Mouse (Mus musculus) intestine, embryonic 15.5 days (tissue): ENCODE results near the gene Cox17. TPM values are rescaled to one million over a fixed set of nuclear protein-coding genes. Genes with fewer than 3 reads are reported as not detected.
A peak's percentile ranks its signal among the peaks of the same experiment; 100 is the strongest.

Experiments
- ATAC-seq: fragments of 200-750 bp; cut with Nextera tagmentation; 2 replicates; pipeline ENCODE4 v1.8.0; 2017; ENCODE audit warnings: moderate TSS enrichment, moderate library complexity
- H3K27ac ChIP-seq: fragments of 300-500 bp; sonication (generic); 2 replicates; pipeline ENCODE4 v1.5.1; 2015; ENCODE audit warnings: mild to moderate bottlenecking, inconsistent platforms
- H3K27me3 ChIP-seq: fragments of 300-500 bp; sonication (generic); replicated peaks from 2 replicates; pipeline ENCODE4 v1.6.1; 2015; ENCODE audit warnings: inconsistent platforms
- H3K36me3 ChIP-seq: fragments of 300-500 bp; sonication (generic); 2 replicates; pipeline ENCODE4 v1.6.1; 2015; ENCODE audit warnings: inconsistent platforms
- H3K4me1 ChIP-seq: fragments of 300-500 bp; sonication (generic); replicated peaks from 2 replicates; pipeline ENCODE4 v1.6.1; 2015; ENCODE audit warnings: inconsistent platforms
- H3K4me2 ChIP-seq: fragments of 300-500 bp; sonication (generic); replicated peaks from 2 replicates; pipeline ENCODE4 v1.6.1; 2015; ENCODE audit warnings: mild to moderate bottlenecking, inconsistent platforms
- H3K4me3 ChIP-seq: fragments of 300-500 bp; sonication (generic); replicated peaks from 2 replicates; pipeline ENCODE4 v1.5.1; 2015; ENCODE audit warnings: inconsistent platforms
- H3K9ac ChIP-seq: fragments of 300-500 bp; sonication (generic); 2 replicates; pipeline ENCODE4 v1.6.1; 2015; ENCODE audit warnings: inconsistent platforms
- H3K9me3 ChIP-seq: fragments of 300-500 bp; sonication (generic); 2 replicates; pipeline ENCODE4 v1.6.1; 2016; ENCODE audit warnings: inconsistent platforms
- WGBS: fragments of 180-500 bp; shearing (Covaris S2); methylation state at CpG from one replicate; pipeline ENCODE4 v1.1.7; 2015; 5-methylcytosine and 5-hydroxymethylcytosine counted together
- polyA plus RNA-seq: library from polyadenylated mRNA; unstranded; fragments of >200 nt; fragmentation: Nextera tagmentation; extraction: Ambion mirVana; gene quantifications from 2 replicates; pipeline ENCODE4 v1.2.1, GENCODE M21; 2015

Cox17 gene
- polyA plus RNA-seq, 1 experiment from 2014 or later, result 233 TPM

GRCm38 (mm10) chr16:38389284-38389893, 42.6 kb downstream of the Cox17 start:
- ATAC-seq, result no peak
- H3K4me2 ChIP-seq, result no peak overlapping the region
- H3K36me3 ChIP-seq, result no peaks in the 10 kb centered on the region
- no peak overlapping the region for H3K9ac ChIP-seq
- no peak overlapping the region for H3K27ac ChIP-seq
- 75% methylated on average over 8 of the region's 8 CpGs for WGBS
- H3K9me3 ChIP-seq, result no peaks in the 10 kb centered on the region
- H3K4me3 ChIP-seq, result no peak overlapping the region
- H3K4me1 ChIP-seq, result no peaks in the 10 kb centered on the region
- H3K27me3 ChIP-seq, result no peaks in the 10 kb centered on the region

GRCm38 (mm10) chr16:38390322-38390721, 43.5 kb downstream of the Cox17 start:
- no peak overlapping the region for H3K4me2 ChIP-seq
- no peak overlapping the region for H3K27ac ChIP-seq
- H3K4me1 ChIP-seq, result no peaks in the 10 kb centered on the region
- no peaks in the 10 kb centered on the region for H3K36me3 ChIP-seq
- no peak overlapping the region for H3K4me3 ChIP-seq
- no peaks in the 10 kb centered on the region for H3K9me3 ChIP-seq
- no peak overlapping the region for H3K9ac ChIP-seq
- 90% methylated on average over 7 of the region's 7 CpGs for WGBS
- ATAC-seq, result no peak
- H3K27me3 ChIP-seq, result no peaks in the 10 kb centered on the region

GRCm38 (mm10) chr16:38392126-38392894, 45.5 kb downstream of the Cox17 start:
- Histone ChIP-seq H3K9me3 (no peaks in the 10 kb centered on the region), H3K9ac (no peak overlapping the region), H3K27ac (no peak overlapping the region), H3K36me3 (no peaks in the 10 kb centered on the region), H3K4me3 (no peak overlapping the region), H3K27me3 (no peaks in the 10 kb centered on the region), H3K4me1 (0 out of 2 replicates have a peak, but pooled peaks cover 2% of the 10 kb centered on the region), H3K4me2 (no peak overlapping the region)
- 79% methylated on average over 23 of the region's 23 CpGs for WGBS
- ATAC-seq, result no peak

- WGBS, result 78% methylated on average over 8 of the region's 8 CpGs
- H3K9me3 ChIP-seq, result no peaks in the 10 kb centered on the region
Observed at GRCm38 (mm10) chr16:38394191-38394618, 47.4 kb downstream of the Cox17 start.

GRCm38 (mm10) chr16:38395060-38395730, 48.4 kb downstream of the Cox17 start:
- WGBS, result 53% methylated on average over 6 of the region's 6 CpGs
- Histone ChIP-seq H3K27ac (no peak overlapping the region), H3K4me3 (no peak overlapping the region), H3K36me3 (no peaks in the 10 kb centered on the region), H3K4me2 (no peak overlapping the region), H3K9me3 (no peaks in the 10 kb centered on the region), H3K27me3 (no peaks in the 10 kb centered on the region), H3K9ac (no peak overlapping the region), H3K4me1 (peaks cover 13% of the 10 kb centered on the region)
- no peak for ATAC-seq

More at GRCm38 (mm10) chr16:38394191-38394618, 47.4 kb downstream of the Cox17 start:
- no peak overlapping the region for H3K27ac ChIP-seq
- no peak overlapping the region for H3K4me3 ChIP-seq
- ATAC-seq, result no peak
- peaks cover 3% of the 10 kb centered on the region; the same call in 1 of the 2 replicates for H3K4me1 ChIP-seq
- H3K27me3 ChIP-seq, result no peaks in the 10 kb centered on the region
- no peak overlapping the region for H3K4me2 ChIP-seq
- no peaks in the 10 kb centered on the region for H3K36me3 ChIP-seq
- H3K9ac ChIP-seq, result no peak overlapping the region

- Histone ChIP-seq H3K4me3 (no peak overlapping the region), H3K27me3 (no peaks in the 10 kb centered on the region), H3K9ac (no peak overlapping the region), H3K4me1 (peaks cover 15% of the 10 kb centered on the region), H3K9me3 (no peaks in the 10 kb centered on the region), H3K36me3 (no peaks in the 10 kb centered on the region), H3K27ac (no peak overlapping the region), H3K4me2 (no peak overlapping the region; the same call in 1 of the 2 replicates)
- 38% methylated on average over 13 of the region's 13 CpGs for WGBS
- ATAC-seq, result peak; percentile 39; the same call in 1 of the 2 replicates
Observed at GRCm38 (mm10) chr16:38396155-38396554, 49.4 kb downstream of the Cox17 start.

- Histone ChIP-seq H3K4me3 (no peak overlapping the region), H3K9ac (no peak overlapping the region), H3K9me3 (no peaks in the 10 kb centered on the region), H3K4me1 (peaks cover 15% of the 10 kb centered on the region), H3K27ac (no peak overlapping the region), H3K36me3 (no peaks in the 10 kb centered on the region), H3K27me3 (no peaks in the 10 kb centered on the region), H3K4me2 (no peak overlapping the region)
- ATAC-seq, result peak; percentile 75
- 74% methylated on average over 6 of the region's 6 CpGs for WGBS
Observed at GRCm38 (mm10) chr16:38398266-38398665, 51.5 kb downstream of the Cox17 start.

GRCm38 (mm10) chr16:38399076-38399475, 52.3 kb downstream of the Cox17 start:
- ATAC-seq, result no peak; the same call in 1 of the 2 replicates
- 0 out of 2 replicates have a peak overlapping the region, but pooled peaks have one; percentile 58 for H3K4me2 ChIP-seq

GRCm38 (mm10) chr16:38399531-38400231, 52.9 kb downstream of the Cox17 start:
- no peaks in the 10 kb centered on the region for H3K9me3 ChIP-seq
- peak overlapping the region; percentile 58 for H3K4me2 ChIP-seq
- 22% methylated on average over 17 of the region's 17 CpGs for WGBS
- no peaks in the 10 kb centered on the region for H3K36me3 ChIP-seq
- H3K27me3 ChIP-seq, result no peaks in the 10 kb centered on the region
- peak; percentile 70 for ATAC-seq
- no peak overlapping the region for H3K27ac ChIP-seq
- peak overlapping the region; percentile 20; the same call in 1 of the 2 replicates for H3K4me3 ChIP-seq
- H3K9ac ChIP-seq, result 0 out of 2 replicates have a peak overlapping the region, but pooled peaks have one; percentile 0
- H3K4me1 ChIP-seq, result peaks cover 15% of the 10 kb centered on the region

More at GRCm38 (mm10) chr16:38399076-38399475, 52.3 kb downstream of the Cox17 start:
- H3K9me3 ChIP-seq, result no peaks in the 10 kb centered on the region
- H3K27me3 ChIP-seq, result no peaks in the 10 kb centered on the region
- no peaks in the 10 kb centered on the region for H3K36me3 ChIP-seq
- H3K9ac ChIP-seq, result 0 out of 2 replicates have a peak overlapping the region, but pooled peaks have one; percentile 0
- WGBS, result 79% methylated on average over 3 of the region's 3 CpGs
- H3K4me1 ChIP-seq, result peaks cover 15% of the 10 kb centered on the region
- H3K27ac ChIP-seq, result no peak overlapping the region
- no peak overlapping the region for H3K4me3 ChIP-seq

- 71% methylated on average over 9 of the region's 9 CpGs for WGBS
- no peaks in the 10 kb centered on the region for H3K9me3 ChIP-seq
- H3K9ac ChIP-seq, result no peak overlapping the region
- H3K36me3 ChIP-seq, result no peaks in the 10 kb centered on the region
- H3K27me3 ChIP-seq, result no peaks in the 10 kb centered on the region
- H3K27ac ChIP-seq, result no peak overlapping the region
- H3K4me1 ChIP-seq, result peaks cover 15% of the 10 kb centered on the region
- no peak for ATAC-seq
- 0 out of 2 replicates have a peak overlapping the region, but pooled peaks have one; percentile 20 for H3K4me3 ChIP-seq
- peak overlapping the region; percentile 58 for H3K4me2 ChIP-seq
Observed at GRCm38 (mm10) chr16:38400311-38400960, 53.6 kb downstream of the Cox17 start.

GRCm38 (mm10) chr16:38401468-38401867, 54.7 kb downstream of the Cox17 start:
- WGBS, result 86% methylated on average over 6 of the region's 6 CpGs
- Histone ChIP-seq H3K27me3 (no peaks in the 10 kb centered on the region), H3K36me3 (no peaks in the 10 kb centered on the region), H3K9ac (no peak overlapping the region), H3K4me3 (no peak overlapping the region), H3K27ac (no peak overlapping the region), H3K4me1 (peaks cover 13% of the 10 kb centered on the region), H3K4me2 (no peak overlapping the region), H3K9me3 (no peaks in the 10 kb centered on the region)
- ATAC-seq, result no peak
